Mouse (Mus musculus): ENCODE measurements at regions not wholly inside any gene's neighbourhood (a gene's known extent, or its start where the extent isn't known, plus 50 kb on each side); places are given as distances from the start of the nearest gene placed in this dataset.
"Not testable (repeated sequence)": the region's sequence is repeated elsewhere in the genome, so short reads cannot be mapped to it uniquely, and the experiment has no call there.

- DNase-seq, result no peak
Measured at GRCm38 (mm10) chr11:41261254-41261653, 506.1 kb upstream of the Ccng1 start.

- DNase-seq, result no peak
Measured at GRCm38 (mm10) chr11:41259915-41260619, 505.0 kb upstream of the Ccng1 start.

- not testable (repeated sequence) for DNase-seq
Measured at GRCm38 (mm10) chr11:41214501-41214900, 459.4 kb upstream of the Ccng1 start.

GRCm38 (mm10) chr11:41202228-41202627 lies 447.1 kb upstream of the Ccng1 start:
- no peak for DNase-seq

- no peak for DNase-seq
Measured at GRCm38 (mm10) chr11:41193981-41194380, 438.9 kb upstream of the Ccng1 start.

- DNase-seq, result no peak
Measured at GRCm38 (mm10) chr11:41160492-41161175, 405.5 kb upstream of the Ccng1 start.

- peak; percentile 30 for DNase-seq
Measured at GRCm38 (mm10) chr11:41159927-41160326, 404.8 kb upstream of the Ccng1 start.

- DNase-seq, result peak; percentile 70
Measured at GRCm38 (mm10) chr11:41158761-41159596, 403.9 kb upstream of the Ccng1 start.

- DNase-seq, result peak; percentile 21
Measured at GRCm38 (mm10) chr11:41157321-41157720, 402.2 kb upstream of the Ccng1 start.
